Mouse (Mus musculus) ovary, postnatal 14 days (tissue): ENCODE data around the gene Morc3.

ENCODE experiments used
- DNase-seq: peaks from one replicate; pipeline ENCODE4 v3.0.0; 2022; ENCODE audit warnings: low spot score

Gene Morc3

GRCm38 (mm10) chr16:93831627-93832395, at the start of gene Morc3:
TSS of gene Morc3 (plus strand) at chr16:93832121.
- peak; percentile 100 for DNase-seq

DNA sequence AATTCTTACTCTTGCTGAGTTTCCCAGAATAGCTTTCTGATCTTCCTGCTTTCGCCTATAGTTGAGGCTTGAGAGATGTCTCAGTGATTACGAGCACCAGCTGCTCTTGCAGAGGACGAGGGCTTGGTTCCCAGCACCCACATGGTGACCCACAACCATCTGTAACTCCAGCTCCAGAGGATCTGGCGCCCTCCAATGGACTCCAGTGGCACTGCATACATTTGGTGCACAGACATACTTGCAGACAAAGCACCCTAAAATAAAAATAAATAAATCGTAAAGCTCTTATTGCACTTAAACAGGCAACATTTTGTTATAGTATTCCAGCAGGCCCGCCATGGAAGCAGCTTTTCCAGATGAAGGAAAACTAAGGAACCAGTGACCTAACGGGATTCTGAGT, 47.7 kb upstream of the Morc3 start:
- no peak for DNase-seq

DNA sequence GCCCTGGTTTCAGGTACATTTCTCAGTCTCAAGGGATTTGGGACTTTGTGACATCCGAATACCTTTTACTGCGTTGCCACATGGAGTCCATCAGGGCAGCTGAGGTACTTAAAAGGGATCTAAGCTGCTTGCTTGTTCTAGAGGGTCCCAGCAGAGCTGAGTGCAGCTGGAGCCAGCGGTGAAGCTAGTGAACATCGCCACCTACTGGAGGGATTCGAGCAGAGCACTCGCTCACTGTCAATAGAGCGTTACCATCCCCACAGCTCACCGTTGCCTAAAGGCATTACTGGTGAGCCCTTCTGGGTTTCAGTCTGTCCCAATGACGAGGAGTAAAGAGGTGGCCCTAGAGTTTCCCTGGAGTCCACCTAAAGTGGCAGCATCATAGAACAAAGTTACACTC, 46.1 kb upstream of the Morc3 start:
- DNase-seq = peak; percentile 68

DNA sequence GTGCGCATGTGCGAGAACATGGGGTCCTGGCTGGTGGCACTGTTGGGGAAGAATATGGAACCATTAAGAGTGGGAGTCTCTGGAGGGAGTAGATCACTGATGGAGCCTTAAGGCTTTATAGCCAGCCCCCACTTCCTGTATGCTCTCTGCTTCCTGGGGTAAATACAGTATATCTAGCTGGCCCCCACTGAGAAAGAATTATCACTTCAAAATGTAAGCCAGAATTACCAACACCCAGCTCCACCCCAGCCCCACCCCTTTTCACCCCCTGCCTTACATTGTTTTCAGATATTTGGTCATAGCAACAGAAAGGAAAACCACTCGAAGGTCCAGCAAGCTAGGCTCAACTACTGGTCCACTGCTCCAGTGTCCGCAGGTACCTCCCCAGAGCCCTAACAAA, 43.5 kb upstream of the Morc3 start:
- DNase-seq = no peak

GRCm38 (mm10) chr16:93788881-93789280, 43.0 kb upstream of the Morc3 start:
- no peak for DNase-seq

DNA sequence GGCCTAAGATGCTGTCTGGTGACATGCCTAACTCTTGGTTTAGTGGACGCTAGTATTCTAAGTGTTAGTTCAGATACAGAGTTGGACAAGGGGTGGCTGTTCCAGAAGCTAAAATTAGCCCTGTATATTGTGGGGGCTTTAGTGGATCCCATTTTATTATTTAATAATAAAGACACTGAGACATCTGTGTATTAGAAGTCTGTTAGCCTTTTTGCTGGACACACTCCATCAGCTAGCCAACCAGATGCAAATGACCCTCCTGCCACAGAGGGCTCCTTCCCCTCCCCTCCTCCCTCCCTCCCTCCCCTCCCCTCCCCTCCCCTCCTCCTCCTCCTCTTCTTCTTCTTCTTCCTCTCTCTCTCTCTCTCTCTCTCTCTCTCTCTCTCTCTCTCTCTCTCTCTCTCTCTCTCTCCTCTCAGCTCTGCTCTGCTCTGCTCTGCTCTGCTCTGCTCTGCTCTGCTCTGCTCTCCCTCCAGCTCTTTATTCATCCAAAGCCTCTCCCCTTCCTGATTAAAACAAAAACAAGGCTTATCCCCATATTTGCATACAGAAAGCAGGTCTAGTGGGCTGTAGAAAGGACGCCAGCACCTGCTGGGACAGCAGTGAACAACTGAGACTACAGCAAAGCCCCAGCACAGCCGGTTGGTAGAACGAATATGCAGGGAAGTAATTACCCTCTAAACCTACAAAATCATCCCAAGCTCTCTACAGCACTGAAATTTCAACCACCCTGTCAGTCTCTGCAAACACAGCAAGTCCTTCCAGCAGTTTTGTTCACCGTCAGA, 41.8 kb upstream of the Morc3 start:
- no peak for DNase-seq

- no peak for DNase-seq
These were observed 38.8 kb upstream of the Morc3 start for GRCm38 (mm10) chr16:93792981-93793630.

DNA sequence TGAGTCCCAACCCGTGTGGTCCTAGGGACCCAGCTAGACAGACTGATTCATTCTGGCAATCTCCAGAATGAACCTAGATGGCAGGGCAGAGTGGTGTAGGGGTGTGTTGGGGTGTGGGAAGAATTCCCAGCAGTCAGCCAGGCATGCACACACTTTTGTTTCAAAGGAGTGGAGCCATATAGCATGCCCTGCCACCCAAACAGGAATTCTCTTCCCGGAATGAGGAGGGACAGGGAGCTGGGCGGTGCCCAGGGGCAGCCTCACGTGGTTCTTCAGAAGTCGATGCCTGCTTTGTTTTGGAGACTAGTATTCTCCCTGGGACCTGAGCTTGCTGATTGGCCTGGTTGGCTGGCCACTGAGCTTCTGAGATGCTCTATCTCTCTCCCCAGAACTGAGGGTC, 37.1 kb upstream of the Morc3 start:
- DNase-seq = no peak

- no peak for DNase-seq
These were observed 36.5 kb upstream of the Morc3 start for GRCm38 (mm10) chr16:93795391-93795790.

DNA sequence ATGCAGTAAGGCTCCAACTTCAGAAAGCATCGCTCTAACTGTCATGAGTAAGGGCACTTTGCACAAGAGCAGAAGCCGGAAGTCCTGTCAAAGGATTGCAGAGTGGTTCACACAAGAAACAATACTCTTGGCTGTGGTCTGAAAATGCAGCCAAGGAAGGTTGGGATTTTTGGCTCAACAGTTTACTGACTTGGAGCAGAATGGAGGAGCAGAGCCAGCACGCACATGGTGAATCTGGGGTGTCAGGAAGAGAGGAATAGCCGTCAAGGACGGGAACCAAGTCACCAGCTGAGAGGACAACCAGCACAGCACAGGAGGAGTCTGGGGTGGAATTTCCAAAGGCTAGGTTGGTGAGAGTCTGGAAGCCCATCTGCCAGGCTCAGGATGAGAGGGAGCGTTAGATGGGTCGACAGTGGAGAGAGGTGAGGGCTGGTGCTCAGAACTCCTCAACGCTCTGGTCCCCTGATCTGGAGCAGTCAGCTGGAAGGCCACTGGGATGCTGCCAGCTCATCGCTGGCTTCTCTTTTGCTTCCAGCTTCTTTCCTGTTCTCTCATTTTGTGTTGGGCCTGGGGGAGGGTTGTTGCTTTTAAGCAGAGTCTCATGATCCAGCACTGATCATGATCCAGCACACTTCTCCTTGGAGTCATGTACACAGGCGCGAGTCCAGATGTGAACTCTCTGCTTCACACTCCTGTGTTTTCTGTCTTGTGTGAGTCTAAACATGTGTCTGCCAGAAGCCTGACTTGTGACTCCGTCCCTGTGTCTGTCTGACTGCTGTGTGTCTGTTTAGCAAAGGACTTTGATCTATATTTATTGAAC, 34.7 kb upstream of the Morc3 start:
- no peak for DNase-seq

GRCm38 (mm10) chr16:93797841-93798492, 34.0 kb upstream of the Morc3 start:
- no peak for DNase-seq

DNA sequence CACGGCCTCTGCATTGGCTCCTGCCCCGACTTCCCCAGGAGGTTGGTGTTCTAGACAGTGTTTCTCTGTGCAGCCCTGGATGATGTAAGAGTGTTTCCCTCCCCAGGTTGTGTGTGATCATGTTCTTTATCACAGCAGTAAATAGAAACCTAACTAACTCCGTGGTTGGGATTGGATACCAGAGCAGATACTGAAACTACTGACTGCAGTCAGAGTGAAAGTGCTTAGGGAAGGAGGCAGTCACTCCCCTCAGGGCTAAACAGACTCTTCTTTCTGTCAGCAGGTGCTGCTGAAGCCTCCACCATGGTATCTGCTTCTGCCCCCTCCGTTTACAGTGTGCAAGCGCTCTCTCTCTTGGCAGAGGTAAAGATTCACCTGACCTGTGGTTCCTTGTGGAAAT, 33.3 kb upstream of the Morc3 start:
- DNase-seq = no peak

DNA sequence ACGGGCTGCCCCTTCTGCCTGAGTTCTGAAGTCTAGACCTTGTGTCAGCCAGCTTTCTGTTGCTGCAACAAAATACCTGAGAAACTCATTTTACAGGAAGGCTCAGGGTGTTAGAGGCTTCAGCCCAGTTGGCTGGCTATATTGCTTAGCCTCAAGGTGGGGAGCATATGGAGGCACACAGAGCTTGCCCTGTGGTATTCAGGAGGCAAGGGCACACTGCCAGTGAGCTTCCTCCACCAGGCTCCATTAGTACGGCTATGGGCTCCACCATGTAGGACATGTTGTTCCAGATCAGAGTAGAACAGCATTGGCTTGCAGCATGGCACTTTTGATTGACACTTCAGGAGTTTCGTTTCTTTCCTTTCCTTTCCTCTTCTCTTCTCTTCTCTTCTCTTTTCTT, 32.9 kb upstream of the Morc3 start:
- DNase-seq = no peak

GRCm38 (mm10) chr16:93799936-93800335, 32.0 kb upstream of the Morc3 start:
- DNase-seq = no peak

DNA sequence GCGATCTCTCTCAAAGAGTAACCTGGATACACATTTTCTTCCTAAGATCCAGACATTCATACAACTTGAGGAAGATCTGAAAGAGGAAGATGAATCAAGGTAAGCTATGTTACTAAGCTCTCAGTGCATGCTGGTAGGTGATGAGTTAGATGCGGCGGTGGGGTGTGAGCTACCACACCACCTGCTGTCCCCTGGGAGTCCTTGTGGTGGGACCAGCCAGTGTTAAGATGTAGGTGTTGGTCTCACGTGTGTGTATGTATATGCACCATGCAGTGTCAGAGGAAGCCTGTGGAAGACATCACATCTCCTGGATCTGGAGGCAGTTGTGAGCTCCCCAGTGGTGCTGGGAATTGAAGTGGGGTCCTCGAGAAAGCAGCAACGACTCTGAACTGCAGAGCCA, 24.8 kb upstream of the Morc3 start:
- no peak for DNase-seq

DNA sequence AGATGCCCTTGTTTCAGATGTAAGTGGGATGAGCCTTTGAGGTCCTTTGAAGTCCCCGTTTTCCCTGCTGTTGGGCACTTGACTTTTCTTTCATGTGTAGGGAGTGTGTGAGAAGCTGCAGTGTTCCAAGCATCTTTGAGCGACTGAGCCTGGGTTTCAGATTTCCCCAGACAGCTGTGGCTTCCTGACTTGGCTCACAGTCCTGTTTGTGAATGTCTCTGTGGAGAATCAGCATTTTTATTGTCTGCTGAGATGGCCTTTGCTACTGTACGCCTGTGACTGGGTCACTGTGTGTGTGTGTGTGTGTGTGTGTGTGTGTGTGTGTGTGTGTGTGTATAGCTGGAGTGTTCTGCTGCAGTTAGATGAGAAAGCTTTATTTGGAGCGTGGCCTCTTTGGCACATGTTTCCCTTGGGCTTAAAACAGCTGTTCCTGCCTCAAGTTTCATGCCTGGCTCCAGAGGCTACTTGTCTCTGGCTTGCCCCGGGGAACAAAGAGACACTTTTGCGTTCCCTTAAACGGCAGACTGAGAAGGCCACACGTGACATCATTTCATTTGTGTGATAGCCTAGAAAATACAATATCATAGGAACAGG, 23.9 kb upstream of the Morc3 start:
- peak; percentile 36 for DNase-seq

- DNase-seq = peak; percentile 46
These were observed 15.8 kb upstream of the Morc3 start for GRCm38 (mm10) chr16:93815856-93816736.

- no peak for DNase-seq
These were observed 15.1 kb upstream of the Morc3 start for GRCm38 (mm10) chr16:93816861-93817260.

DNA sequence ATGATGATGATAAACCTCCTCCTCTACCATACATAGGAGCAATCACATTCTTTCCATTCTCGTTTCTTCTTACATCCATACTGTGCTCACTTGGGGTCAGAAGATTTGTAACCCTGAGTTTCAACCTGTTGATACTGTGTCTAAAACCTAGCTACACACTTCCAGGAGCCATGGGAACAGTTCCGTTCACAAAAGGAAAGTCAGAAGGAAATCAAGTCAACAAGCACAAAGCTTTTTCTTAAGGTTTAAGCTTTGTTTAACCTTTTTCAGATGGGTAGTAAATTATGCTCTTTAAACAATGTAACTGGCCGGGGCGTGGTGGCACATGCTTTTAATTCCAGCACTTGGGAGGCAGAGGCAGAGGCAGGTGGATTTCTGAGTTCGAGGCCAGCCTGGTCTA, 14.6 kb upstream of the Morc3 start:
- DNase-seq = no peak

- DNase-seq = no peak
These were observed 13.1 kb upstream of the Morc3 start for GRCm38 (mm10) chr16:93818691-93819324.
